Mouse (Mus musculus): ENCODE results near the gene Wfdc1.
A peak's percentile ranks its signal among the peaks of the same experiment; 100 is the strongest.

The Wfdc1 gene

DNA sequence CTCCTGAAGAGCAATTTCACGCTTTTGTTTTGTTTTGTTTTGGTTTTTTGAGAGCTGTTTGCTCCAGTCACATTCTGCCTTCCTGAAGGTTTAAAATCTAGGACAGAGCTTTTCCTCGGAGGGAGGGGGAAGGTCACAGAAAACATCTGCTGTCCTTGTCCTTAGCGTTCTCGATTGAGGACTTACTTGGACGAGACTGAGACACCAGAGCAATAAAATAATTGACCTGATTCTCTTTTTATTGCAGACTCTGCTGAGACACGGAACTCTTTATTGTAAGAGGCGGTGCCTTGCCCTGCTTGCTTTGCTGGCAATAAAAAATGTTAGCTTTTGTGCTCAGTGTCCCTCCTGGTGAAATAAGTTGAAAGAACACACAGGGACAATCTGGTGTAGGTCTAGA lies 26.4 kb upstream of the Wfdc1 start:
- no peak for DNase-seq

DNA sequence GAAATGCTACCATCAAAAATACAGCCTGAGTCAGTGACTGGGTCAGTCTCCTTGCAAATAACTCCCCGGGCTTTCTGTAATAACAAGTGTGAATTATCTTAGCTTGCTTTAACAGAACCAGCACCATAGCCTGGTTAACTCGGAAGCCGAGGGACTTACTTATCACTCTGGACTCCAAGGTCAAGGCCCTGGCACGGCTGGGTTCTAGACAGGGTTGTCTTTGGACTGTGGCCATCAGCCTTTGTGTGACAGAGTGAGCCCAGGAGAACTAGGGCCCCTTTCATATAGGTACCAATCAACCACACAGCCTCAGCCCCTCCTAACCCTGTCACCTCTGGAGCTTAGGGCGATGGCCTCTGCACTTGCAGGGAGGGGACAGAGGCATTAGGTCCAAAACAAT lies 25.1 kb upstream of the Wfdc1 start:
- DNase-seq, result no peak

DNA sequence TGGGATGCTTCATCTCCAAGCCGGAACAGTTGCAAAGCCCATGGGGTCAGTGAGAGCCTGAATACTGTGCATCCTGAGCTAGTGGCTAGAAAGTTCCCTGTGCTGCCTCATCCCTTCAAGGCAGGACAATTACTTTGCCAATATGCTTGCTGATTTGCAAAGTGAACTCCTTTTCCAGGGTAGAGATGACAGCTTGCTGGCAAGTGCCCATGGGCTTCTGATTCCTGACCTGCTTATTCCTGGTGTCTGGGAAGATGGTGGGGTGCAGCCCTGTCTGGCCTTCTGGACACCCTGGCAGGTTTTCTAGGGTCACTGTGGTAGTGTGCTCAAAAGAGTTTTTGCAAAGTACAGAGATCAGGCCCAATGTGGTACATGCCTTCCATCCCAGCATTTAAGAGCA lies 23.2 kb upstream of the Wfdc1 start:
- DNase-seq, result no peak

DNA sequence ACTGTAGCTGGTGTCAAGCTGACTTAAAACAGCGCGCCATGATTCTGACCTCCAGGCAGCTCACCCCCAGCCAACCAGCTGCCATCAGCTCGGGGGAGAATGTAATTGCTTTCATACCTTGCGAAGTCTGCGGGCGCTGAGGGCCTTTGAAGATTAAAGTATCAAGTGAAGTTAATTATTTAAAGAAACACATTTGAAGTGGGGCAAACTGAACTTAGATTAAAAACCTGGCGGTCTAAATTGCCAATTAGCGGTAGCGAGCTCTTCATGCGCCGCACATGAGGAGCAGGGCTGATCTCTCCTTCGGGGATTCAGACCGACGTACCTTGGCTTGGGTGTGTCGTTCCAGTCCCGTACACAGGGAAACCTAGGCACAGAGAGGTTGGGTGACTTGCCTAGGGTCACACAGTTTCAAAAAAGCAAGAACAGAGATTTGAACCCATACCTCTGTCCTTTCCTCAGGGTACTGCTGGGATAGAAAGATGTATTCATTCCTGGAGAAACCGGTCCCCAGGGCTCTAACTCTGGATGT lies 21.7 kb upstream of the Wfdc1 start:
- DNase-seq, result no peak

DNA sequence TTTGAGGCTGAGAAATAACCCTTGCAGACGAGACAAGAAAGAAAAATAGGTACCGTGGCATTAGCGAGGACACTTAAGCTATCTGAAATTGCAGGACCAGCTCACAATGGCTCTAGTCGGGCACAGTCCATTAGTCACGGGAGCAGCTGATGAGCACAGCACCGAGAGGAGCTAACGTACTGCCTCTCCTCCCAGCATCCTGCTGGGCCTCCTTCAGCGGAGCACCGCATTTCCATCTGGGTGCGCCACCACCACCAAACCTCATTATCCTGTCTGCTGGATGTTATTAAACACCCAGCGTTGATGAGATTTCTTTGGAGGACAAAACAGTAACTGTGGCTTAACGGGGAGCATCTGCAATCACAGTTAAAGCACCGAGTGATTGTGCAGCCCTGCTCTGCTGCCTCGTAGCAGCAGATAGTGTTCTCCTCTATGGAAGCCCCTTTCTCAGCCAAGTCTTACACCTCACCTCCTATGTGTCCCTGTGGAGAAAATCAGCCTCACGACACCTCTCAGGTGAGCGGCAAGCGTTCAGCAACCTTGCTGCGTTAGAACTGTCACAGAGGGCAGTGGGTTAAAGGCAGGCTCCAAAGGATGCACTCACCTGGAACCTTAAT lies 21.1 kb upstream of the Wfdc1 start:
- no peak for DNase-seq

DNA sequence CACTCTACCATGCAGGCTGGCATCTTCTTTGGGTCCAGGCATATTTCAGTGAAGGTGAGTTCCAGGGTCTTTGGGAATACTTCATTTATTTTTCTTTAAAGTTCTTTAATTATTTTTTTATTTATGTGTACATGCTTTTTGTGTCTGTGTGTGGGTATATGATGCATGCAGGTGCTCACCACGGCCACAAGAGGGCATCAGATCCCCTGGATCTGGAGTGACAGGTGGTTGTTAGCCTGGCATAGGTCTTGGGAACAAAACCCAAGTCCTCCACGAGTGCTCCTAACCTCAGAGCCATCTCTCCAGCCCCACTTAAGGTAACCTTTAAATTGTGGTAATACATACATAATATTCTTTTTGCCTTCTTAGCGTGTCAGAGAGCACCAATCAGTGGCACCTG lies 20.0 kb upstream of the Wfdc1 start:
- no peak for DNase-seq

DNA sequence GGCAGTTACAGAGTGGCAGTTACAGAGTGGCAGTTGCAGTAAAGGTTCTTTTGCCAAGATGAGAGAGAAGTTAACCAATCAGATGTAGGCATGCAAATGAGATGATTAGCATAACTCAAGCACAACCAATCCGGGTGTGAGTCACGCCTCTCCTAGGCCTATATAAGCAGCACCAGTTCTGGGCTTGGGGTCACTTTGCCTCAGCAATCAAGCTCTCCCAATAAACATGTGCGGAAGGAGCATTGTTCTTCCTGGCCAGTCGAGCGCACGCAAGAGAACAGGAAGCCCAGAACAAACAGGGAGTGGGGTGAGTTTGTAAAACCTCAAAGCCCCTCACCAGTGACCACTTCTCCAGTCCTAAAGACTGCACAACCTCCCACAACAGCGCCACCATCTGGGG lies 19.3 kb upstream of the Wfdc1 start:
- no peak for DNase-seq

DNA sequence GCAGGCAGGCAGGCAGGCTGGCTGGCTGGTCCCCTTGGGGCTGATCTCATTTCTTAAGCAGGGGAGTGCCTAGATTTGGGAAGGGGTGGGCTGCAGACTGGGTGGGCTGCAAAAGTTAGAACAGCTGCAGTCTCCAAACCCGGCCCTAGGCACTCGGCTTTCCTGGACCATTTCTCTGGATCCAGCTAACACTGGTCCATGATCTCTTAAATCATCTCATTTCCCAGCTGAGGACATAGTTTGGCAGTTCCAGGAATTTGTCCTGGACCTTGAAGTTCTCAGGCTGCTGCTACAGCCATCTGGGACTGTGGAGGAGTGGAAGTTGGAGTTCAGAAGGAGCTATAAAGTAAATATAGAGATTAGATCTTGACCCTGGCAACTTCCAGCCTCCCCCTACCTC lies 14.8 kb upstream of the Wfdc1 start:
- no peak for DNase-seq

DNA sequence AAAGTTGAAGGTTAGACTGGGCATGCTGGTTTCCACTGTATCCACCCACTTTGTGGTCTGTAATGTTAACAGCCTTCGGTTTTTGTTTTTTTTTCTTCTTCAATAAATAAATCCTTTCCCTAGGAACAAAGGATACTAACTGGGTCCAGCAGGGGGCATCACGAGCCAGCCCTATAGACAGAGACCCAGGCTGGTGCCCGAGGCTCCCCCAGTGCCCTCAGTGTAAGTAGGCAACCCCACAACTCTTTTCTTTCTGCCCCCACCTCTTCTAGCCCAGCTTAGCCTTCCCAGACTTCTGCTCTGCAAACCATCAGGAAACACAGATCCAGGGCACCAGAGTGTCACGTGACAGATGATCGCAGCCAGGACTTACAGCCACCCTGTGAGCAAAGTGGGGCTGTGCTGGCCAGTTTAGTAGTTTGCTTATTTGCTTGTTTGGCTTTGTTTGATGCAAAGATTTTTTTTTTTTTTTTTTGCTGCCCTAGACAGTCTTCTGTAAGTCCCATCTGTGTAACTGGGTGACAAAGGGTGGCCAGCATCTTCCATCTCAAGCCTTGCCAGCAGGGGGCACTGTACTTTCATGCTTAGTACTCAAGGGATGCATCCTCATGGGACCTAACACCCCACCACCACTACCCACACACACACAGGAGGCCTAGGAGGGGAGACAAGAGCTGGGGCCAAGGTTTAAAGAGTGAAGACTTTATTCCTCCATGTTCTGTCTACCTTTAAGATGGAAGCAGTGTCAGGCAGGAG lies 9.3 kb upstream of the Wfdc1 start:
- DNase-seq, result no peak

DNA sequence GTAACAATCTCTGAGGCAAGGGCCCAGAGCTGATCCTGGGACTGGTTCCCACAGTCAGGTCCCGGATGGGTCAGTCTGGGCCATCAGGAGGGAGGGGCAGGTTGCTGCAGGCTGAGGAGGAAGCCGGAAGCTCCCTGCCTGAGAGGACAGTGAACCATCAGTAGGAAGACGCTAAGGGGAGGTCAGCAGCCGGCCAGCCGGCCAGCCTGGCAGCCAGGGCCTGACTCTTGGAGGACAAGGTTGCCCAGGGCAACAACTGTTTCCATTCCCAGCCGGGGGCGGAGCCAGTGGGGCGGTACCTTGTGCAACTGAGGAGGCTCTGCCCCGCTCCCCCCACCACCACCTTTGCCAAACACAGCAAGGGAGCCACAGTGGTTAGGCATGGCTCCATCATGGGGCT lies 5.1 kb upstream of the Wfdc1 start:
- no peak for DNase-seq

DNA sequence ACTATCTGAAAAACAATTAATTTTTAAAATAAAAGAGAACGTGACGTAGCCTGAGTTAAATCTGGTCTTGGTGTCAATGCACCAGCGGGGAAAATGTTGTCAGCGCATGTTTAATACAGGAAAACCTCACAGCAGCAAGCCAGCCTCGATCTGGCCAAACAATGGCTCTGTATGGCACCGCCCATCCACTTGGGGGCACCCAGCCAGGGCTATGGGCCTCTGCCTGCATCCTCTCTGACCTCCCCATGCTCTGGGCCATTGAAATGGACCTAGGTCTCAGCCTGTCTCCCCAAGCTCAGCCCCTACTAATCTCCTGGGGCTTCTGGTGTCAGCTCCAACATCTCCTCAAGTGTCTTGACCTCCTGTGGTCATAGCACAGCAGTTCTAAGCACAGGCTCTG lies 4.3 kb upstream of the Wfdc1 start:
- DNase-seq, result no peak

DNA sequence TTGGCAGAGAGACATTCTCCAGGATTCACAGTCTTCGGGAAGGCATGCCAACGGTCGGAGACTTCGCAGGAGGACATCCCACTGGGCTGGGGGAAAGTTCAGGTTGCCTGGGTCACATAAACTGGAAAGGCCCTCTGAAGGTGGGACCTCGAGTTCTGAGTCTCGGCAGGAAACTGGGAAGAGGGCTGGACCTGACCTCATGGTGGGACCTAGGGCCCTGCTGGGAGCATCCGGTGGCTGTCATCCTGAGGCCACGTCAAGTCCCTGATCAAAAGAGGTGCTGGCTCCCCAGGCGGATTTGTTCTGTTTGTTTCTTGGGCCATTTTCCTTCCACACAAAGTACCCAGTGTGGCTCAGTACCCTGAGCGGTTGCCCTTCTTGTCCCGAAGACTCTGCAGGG lies 2.7 kb upstream of the Wfdc1 start:
- no peak for DNase-seq

DNA sequence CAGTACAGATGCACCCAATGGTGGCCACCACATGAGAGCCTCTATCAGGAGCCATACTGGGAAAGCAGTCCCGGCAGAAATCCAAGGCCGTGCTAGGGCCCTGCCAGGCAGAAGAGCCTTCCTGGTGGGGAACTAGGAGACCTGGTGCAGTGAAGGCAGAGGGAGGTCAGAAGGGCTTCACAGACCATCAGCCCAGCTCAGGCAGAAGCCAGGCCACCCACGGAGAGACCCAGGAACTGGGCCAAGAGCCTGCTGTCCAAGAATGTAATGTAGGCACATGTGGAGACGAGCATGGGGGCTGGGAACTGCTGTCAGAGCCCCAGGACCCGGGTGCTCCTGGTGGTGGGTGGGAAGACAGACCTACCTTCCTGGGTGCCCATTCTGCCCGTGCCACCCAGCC lies 895 bp upstream of the Wfdc1 start:
- no peak for DNase-seq

DNA sequence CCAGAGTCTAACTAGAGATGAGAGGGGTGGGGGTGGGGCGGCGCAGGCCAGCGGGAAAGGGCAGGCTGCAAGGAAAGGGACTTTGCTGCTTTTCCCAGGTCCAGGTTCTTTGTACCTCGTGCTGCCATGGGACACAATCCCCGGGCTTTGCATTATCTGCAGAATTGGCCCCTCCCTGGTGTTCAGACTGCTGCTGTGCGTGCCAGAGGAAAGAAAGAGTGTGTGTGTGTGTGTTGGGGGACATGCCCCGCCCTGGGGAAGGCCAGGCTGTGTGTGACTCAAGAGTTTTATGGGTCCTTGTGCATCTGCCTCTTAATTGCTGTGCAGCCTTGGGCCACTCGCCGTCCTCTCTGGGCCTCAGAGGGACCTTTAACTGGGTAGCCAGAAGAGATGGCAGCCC lies 2.3 kb downstream of the Wfdc1 start:
- DNase-seq, result no peak

DNA sequence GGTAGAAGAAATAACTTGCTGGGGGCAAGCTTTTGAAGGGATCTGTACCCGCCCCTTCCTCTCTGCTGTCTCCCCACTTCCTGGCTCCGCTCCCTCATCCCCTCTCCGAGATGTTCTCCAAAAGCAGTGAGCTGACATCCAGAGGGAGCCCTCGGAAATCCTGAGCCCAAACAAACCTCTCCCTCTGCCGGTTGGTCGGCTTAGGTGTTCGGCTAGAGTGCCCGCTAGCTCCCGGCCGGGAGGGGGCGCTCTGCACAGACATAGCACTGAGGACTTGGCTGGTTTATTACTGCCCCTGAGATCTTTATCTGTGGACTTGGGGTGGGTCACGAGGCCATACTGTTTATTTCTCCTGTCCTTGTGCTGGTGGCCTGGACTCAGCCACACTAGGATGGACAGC lies 3.1 kb downstream of the Wfdc1 start:
- no peak for DNase-seq

DNA sequence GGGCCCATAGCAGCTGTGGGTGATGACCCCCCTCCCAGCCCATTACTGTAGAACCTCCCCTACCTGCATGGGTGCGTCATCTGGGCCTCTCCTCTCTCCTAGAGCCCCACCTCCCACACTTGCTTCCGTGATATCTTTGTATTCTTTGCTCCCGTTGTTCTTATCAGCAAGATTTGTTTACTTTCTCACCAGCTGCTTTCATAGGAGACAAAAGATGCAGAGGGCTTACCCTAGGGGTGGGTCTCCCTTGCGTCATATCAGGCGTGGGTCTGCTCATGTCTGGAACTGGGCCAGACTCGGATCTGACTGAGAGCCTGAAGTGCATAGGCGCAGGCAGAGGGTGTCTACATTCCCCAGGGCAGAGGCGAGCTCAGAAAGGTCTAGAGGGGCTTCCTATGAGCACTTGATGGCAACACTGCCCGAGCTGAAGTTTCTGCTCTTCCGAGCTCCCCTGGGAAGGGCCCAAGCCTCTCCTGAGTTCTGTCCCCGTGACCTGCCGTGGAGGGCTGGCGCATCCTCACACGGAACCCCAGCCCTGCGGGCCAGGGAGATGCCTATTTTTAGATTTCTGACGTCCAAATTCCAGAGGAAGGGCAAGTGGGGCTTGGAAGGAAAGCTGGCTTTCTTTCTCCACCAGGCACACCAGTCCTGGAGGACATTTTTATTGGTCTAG lies 4.4 kb downstream of the Wfdc1 start:
- DNase-seq, result no peak

DNA sequence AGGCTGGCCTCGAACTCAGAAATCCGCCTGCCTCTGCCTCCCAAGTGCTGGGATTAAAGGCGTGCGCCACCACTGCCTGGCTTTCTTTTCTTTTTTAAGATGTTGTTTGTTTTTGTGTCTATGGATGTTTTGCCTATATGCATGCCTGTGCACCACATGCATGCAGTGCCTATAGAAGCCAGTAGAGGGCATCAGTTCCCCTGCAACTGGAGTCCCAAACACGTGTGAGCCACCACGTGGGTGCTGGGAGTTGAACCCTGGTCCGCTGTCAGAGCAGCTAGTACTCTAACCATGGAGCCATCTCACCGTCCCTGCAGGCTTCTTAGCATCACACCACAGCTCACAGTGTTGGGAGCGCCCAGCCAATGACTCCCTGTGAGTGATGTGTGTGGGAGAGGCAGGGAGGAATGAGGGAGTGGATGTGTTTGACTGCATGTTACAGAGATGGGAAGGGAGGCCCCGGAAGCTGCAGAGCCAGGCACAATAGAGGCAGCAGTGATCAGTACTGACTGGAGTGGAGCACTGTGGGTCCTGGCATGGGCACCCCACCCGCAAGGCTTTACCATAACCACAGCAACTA lies 7.9 kb downstream of the Wfdc1 start:
- no peak for DNase-seq

DNA sequence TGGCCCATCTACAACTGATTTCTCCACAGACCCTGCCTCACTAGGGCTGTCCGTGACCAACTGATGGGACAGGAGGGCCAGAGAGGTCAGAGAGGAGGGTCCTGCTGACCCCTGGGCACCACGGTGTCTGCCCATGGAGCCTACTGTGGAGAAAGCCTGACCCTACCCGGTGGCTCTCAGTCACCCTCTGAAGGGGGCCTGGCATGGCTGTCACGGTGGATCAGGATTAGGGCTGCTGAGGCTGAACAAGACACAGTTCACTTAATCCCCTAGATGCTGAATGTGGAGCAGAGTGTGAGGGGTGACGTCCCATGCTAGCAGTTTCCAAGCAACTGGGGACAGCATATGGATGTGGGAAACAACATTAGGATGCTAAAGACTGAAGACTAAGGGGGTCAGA lies 9.3 kb downstream of the Wfdc1 start:
- DNase-seq, result no peak

DNA sequence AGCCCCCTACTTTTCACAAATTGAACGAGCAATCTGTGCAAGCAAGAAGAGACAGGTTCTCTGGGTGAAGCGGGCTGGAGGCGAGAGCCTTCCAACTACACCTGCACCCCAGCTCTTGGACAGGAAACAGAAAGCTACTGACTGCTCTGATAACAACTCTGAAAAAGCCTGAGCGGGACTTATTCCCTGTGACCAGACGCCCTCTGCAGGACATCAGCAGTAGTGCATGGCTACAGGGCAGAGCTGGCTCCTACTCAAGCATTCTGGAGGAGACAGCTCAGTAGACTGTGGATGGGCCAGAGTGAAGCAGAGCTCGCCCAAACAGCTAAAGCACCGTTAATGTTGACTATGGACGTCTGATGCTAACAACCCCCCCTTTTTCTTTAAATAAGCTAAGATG lies 10.2 kb downstream of the Wfdc1 start:
- peak; percentile 88 for DNase-seq

DNA sequence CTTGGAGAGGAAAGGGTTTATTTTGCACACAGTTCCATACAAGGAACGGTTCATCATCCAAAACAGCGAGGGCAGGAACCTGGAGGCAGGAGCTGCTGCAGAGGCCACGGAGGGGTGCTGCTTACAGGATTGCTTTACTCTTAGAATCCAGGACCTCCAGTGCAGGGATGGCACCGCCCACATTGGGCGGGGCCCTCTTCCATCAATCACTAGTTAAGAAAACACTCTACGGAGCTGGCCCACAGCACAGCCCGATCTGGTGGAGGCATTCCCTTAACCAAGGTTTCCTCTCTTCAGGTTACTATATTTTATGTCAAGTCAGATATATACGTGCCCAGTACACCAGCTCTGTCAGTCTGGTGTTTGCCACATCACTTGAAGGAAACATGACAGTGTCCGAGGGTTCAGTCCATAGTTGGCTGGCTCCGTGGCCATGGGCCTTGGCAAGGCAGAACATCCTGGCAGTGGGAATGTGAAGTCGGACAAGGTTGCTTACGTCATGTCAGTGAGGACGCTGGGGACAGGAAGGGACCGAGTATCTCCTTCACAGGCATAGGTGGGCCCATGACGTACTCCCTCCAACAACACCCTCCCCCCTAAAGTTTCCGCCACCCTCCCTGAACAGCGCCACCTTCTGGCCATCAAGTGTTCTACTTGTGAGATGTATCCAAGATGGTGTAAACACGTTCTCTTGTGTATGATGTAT lies 12.1 kb downstream of the Wfdc1 start:
- DNase-seq, result no peak

DNA sequence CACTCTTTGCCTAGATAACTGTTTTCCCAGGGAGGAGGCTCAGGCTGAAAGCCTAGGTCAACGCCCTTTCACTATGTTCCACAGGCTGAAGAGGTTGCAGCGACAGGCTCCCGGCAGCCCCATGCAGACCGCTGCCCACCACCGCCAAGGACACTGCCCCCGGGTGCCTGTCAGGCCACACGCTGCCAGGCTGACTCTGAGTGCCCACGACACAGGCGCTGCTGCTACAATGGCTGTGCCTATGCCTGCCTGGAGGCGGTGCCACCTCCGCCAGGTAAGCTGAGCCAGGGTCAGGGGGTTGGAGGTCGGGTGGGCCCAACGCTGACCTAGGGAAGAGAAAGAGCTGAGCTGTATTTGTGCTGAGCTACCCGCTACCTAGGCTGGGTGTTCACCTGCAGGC lies 13.0 kb downstream of the Wfdc1 start:
- no peak for DNase-seq

DNA sequence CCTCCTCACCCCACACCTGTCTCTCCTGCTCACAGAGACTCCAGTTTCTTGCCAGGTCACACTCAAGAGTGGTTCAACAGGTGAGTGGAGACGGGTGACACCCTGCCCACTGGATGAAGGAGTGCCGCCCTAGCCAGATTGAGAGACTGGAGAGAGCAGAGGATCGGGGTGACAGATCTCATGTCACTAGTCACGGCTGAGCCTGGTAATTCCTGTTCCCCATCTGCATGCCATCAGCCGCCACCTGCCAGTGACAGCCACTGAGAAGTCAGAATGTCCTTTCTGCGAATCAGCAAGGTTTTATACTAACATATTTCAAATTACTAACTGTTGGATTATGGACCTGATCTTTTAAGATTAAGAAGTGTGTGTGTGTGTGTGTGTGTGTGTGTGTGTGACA lies 24.4 kb downstream of the Wfdc1 start:
- no peak for DNase-seq

DNA sequence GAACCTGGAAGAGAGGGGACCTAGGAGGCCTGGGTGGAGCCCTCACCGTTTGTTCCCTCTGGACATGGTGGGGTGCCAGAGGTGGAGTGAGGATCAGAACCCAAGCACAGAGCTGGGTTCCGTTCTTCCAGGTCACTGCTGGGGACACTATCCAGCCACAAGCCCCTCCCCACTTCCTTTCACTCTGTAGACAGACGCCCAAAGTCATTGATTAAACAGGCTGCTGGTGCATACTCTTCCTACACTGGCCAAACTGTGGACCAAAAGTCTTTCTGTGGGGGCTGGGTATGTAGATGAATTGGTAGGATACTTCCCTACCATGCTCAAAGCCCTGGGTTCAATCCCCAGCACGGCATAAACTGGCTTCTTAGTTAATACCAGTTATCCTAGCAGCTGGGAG lies 25.8 kb downstream of the Wfdc1 start:
- no peak for DNase-seq

Data from layer of hippocampus, adult 9-11 months (tissue).